Mouse (Mus musculus) urinary bladder, postnatal 36 days (tissue): Measurements from ENCODE around the gene Sgk1.

ENCODE experiments used
- DNase-seq, 2 experiments: peaks; one replicate each; pipeline ENCODE4 v3.0.0; 2022; ENCODE audit warnings: low spot score in 2 of 2, mixed read lengths in 1 of 2

Gene Sgk1

GRCm38 (mm10) chr10:21882184-21883081, at the start of gene Sgk1:
Gene Sgk1 (plus strand): TSS chr10:21882184.
- DNase-seq, result no peak

- DNase-seq, result no peak
These were observed 49.7 kb upstream of the Sgk1 start for GRCm38 (mm10) chr10:21832282-21832681.

GRCm38 (mm10) chr10:21833757-21834156, 48.2 kb upstream of the Sgk1 start:
- DNase-seq, result no peak

- DNase-seq, result no peak
These were observed 46.9 kb upstream of the Sgk1 start for GRCm38 (mm10) chr10:21835077-21835476.

GRCm38 (mm10) chr10:21839248-21840155, 42.5 kb upstream of the Sgk1 start:
- DNase-seq, result no peak

- DNase-seq, result no peak
These were observed 38.7 kb upstream of the Sgk1 start for GRCm38 (mm10) chr10:21843326-21843725.

GRCm38 (mm10) chr10:21843861-21844260, 38.1 kb upstream of the Sgk1 start:
- no peak for DNase-seq

- no peak for DNase-seq
These were observed 37.6 kb upstream of the Sgk1 start for GRCm38 (mm10) chr10:21844391-21844790.

- DNase-seq, result no peak
These were observed 36.2 kb upstream of the Sgk1 start for GRCm38 (mm10) chr10:21845601-21846282.

GRCm38 (mm10) chr10:21846366-21846765, 35.6 kb upstream of the Sgk1 start:
- DNase-seq, result no peak

GRCm38 (mm10) chr10:21847026-21847820, 34.8 kb upstream of the Sgk1 start:
- peak in 1 of 2 experiments; percentile 64 for DNase-seq

- no peak for DNase-seq
These were observed 33.9 kb upstream of the Sgk1 start for GRCm38 (mm10) chr10:21847931-21848670.

GRCm38 (mm10) chr10:21849251-21849650, 32.7 kb upstream of the Sgk1 start:
- no peak for DNase-seq

GRCm38 (mm10) chr10:21850330-21850729, 31.7 kb upstream of the Sgk1 start:
- DNase-seq, result no peak

GRCm38 (mm10) chr10:21853122-21853521, 28.9 kb upstream of the Sgk1 start:
- no peak for DNase-seq

GRCm38 (mm10) chr10:21853566-21854328, 28.2 kb upstream of the Sgk1 start:
- peak in 1 of 2 experiments; percentile 51 for DNase-seq

GRCm38 (mm10) chr10:21855338-21855737, 26.6 kb upstream of the Sgk1 start:
- DNase-seq, result no peak

GRCm38 (mm10) chr10:21857676-21858075, 24.3 kb upstream of the Sgk1 start:
- DNase-seq, result peak in 1 of 2 experiments; percentile 78

GRCm38 (mm10) chr10:21858437-21858974, 23.5 kb upstream of the Sgk1 start:
- DNase-seq, result no peak
